Mouse (Mus musculus) liver, postnatal 0 days (tissue): ENCODE results near the gene Zdhhc18. TPM values are rescaled to one million over a fixed set of nuclear protein-coding genes. Genes with fewer than 3 reads are reported as not detected.
A peak's percentile ranks its signal among the peaks of the same experiment; 100 is the strongest.

ENCODE experiments used
- ATAC-seq: fragments of 200-750 bp; cut with Nextera tagmentation; 2 replicates; pipeline ENCODE4 v1.8.0; 2017; ENCODE audit warnings: mild to moderate bottlenecking, moderate library complexity
- DNase-seq: peaks from one replicate; pipeline ENCODE4 v3.0.0-alpha.2; 2016
- H3K27ac ChIP-seq: fragments of 300-500 bp; sonication (generic); 2 replicates; pipeline ENCODE4 v1.5.1; 2014; ENCODE audit warnings: antibody characterized with exemption, moderate library complexity, mild to moderate bottlenecking, low read depth
- H3K27me3 ChIP-seq: fragments of 300-500 bp; sonication (generic); 2 replicates; pipeline ENCODE4 v1.6.1; 2014; ENCODE audit warnings: low read length, control low read depth, mixed read lengths; ENCODE audit not compliant: insufficient read depth
- H3K36me3 ChIP-seq: fragments of 300-500 bp; sonication (generic); replicated peaks from 2 replicates; pipeline ENCODE4 v1.6.1; 2014; ENCODE audit warnings: mild to moderate bottlenecking, control low read depth, low read length, moderate library complexity, mixed read lengths; ENCODE audit not compliant: insufficient read depth
- H3K4me1 ChIP-seq: fragments of 300-500 bp; sonication (generic); 2 replicates; pipeline ENCODE4 v1.6.1; 2014; ENCODE audit warnings: antibody characterized with exemption, mild to moderate bottlenecking, control low read depth; ENCODE audit not compliant: insufficient read depth
- H3K4me2 ChIP-seq: fragments of 300-500 bp; sonication (generic); 2 replicates; pipeline ENCODE4 v1.6.1; 2014; ENCODE audit warnings: low read depth, mild to moderate bottlenecking, low read length, moderate library complexity, mixed read lengths
- H3K4me3 ChIP-seq: fragments of 300-500 bp; sonication (generic); 2 replicates; pipeline ENCODE4 v1.5.1; 2014; ENCODE audit warnings: low read depth, low read length
- H3K9ac ChIP-seq: fragments of 300-500 bp; sonication (generic); replicated peaks from 2 replicates; pipeline ENCODE4 v1.6.1; 2014; ENCODE audit warnings: mild to moderate bottlenecking, moderate library complexity
- H3K9me3 ChIP-seq: fragments of 300-500 bp; sonication (generic); 2 replicates; pipeline ENCODE4 v1.6.1; 2016; ENCODE audit warnings: mild to moderate bottlenecking, control low read depth, low read length, mixed read lengths
- CTCF ChIP-seq: sonication (generic); IDR thresholded peaks from 2 replicates; pipeline ENCODE4 v1.5.1; 2016; ENCODE audit warnings: antibody characterized with exemption, low read depth
- EP300 ChIP-seq: IDR thresholded peaks from 2 replicates; pipeline ENCODE4 v1.6.1; 2016; ENCODE audit warnings: antibody characterized with exemption, low read depth, mild to moderate bottlenecking
- WGBS: fragments of 180-500 bp; shearing (Covaris S2); extraction: QIAGEN DNeasy Blood & Tissue Kit; methylation state at CpG from one replicate; pipeline ENCODE4 v1.1.7; 2014; ENCODE audit not compliant: insufficient replicate concordance; 5-methylcytosine and 5-hydroxymethylcytosine counted together
- microRNA-seq: library from miRNA; unstranded; fragments of <30 nt; microRNA quantifications from one replicate; pipeline ENCODE4, GENCODE M21; 2016
- polyA plus RNA-seq: library from polyadenylated mRNA; unstranded; fragments of >200 nt; fragmentation: Nextera tagmentation; extraction: Ambion mirVana; gene quantifications from 2 replicates; pipeline ENCODE4 v1.2.1, GENCODE M21; 2015

Zdhhc18 gene
- polyA plus RNA-seq, 1 experiment from 2014 or later: 2.6 TPM

GRCm38 (mm10) chr4:133557041-133557717 is 92.8 kb downstream of the Zdhhc18 start:
- Histone ChIP-seq H3K4me3 (no peak overlapping the region), H3K27ac (peak overlapping the region; percentile 92), H3K9ac (0 out of 2 replicates have a peak overlapping the region, but pooled peaks have one; percentile 1), H3K27me3 (no peaks in the 10 kb centered on the region), H3K9me3 (no peaks in the 10 kb centered on the region), H3K4me1 (peaks cover 25% of the 10 kb centered on the region), H3K36me3 (no peaks in the 10 kb centered on the region), H3K4me2 (peak overlapping the region; percentile 42; the same call in 1 of the 2 replicates)
- TF ChIP-seq CTCF (no peak), EP300 (peak; percentile 86)
- peak; percentile 90 for ATAC-seq
- peak; percentile 72 for DNase-seq
- WGBS: 49% methylated on average over 10 of the region's 10 CpGs

Small RNAs within 50 kb of the gene (microRNA-seq; reads per million reads assigned to microRNA genes)
- gene Gm23158: not detected

Other genes with a start within 250 kb of the Zdhhc18 start
- gene Tent5b, start 170.0 kb downstream of the Zdhhc18 start, polyA plus RNA-seq: 0.07 and 0.08 TPM in 2 replicates
- gene Trnp1, start 151.6 kb downstream of the Zdhhc18 start, polyA plus RNA-seq: 0.34 TPM in 1 of 2 replicates, not detected in the other
- gene Kdf1, start 131.2 kb downstream of the Zdhhc18 start, polyA plus RNA-seq: 5.5 and 5.9 TPM in 2 replicates
- gene Nudc, start 104.2 kb downstream of the Zdhhc18 start, polyA plus RNA-seq: 118 and 129 TPM in 2 replicates
- gene Nr0b2, start 96.8 kb downstream of the Zdhhc18 start, polyA plus RNA-seq: 32.7 and 44.1 TPM in 2 replicates
- 4.5 and 5.3 TPM in 2 replicates for gene Gpatch3, start 75.4 kb downstream of the Zdhhc18 start, polyA plus RNA-seq
- 10.2 and 10.9 TPM in 2 replicates for gene Gpn2, start 65.8 kb downstream of the Zdhhc18 start, polyA plus RNA-seq
- gene Sfn, start 48.0 kb downstream of the Zdhhc18 start, polyA plus RNA-seq: 0.40 and 0.59 TPM in 2 replicates
- gene Pigv, start 22.5 kb upstream of the Zdhhc18 start, polyA plus RNA-seq: 5.2 and 5.9 TPM in 2 replicates
- 6.1 and 6.2 TPM in 2 replicates for gene Arid1a, start 106.6 kb upstream of the Zdhhc18 start, polyA plus RNA-seq
- gene Rps6ka1, start 237.6 kb upstream of the Zdhhc18 start, polyA plus RNA-seq: 31.6 and 36.9 TPM in 2 replicates